Mouse (Mus musculus): ENCODE data around the gene Rogdi. TPM values are rescaled to one million over a fixed set of nuclear protein-coding genes. Genes with fewer than 3 reads are reported as not detected.

Gene Rogdi
- total and polyA plus RNA-seq, 2 experiments from 2014 or later, result 126 to 142 TPM

DNA sequence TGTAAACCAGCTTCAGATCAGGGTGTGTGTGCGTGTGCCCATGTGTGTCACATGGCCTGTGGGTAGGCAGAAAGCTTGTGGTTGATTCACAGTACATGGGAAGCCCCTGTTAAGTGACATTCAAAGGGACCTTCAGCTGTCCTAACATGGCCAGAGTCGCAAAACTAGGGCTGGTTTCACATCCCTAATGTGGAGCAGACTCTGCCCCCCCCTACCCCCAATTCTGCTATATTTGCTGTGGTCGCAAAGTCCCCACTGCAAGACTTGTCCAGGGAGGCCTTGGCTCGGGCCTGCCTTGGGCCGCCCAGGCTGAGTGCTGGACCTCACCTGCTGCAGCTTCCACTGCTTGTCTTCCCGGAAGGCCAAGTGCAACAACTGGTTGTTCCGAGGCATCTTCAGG is 2.1 kb downstream of the Rogdi start:
- Histone ChIP-seq H3K4me3 (ENCODE audit: low read length) (no peak overlapping the region), H3K9me3 (ENCODE audit: low read length) (no peaks in the 10 kb centered on the region), H3K9ac (replicated peaks; ENCODE audit: low read length) (no peak overlapping the region), H3K27me3 (ENCODE audit: insufficient read depth, low read length) (no peaks in the 10 kb centered on the region), H3K4me1 (ENCODE audit: insufficient read depth, low read length) (no peaks in the 10 kb centered on the region), H3K36me3 (ENCODE audit: insufficient read depth, low read length) (peaks cover 15% of the 10 kb centered on the region; the same call in 1 of the 2 replicates), H3K4me2 (ENCODE audit: low read depth, low read length) (no peak overlapping the region), H3K27ac (no peak overlapping the region)
- TF ChIP-seq CTCF (IDR thresholded peaks at IDR 0.05; ENCODE audit: low read depth), result no peak
- WGBS, result 90% methylated on average over 7 of the region's 7 CpGs
- no peak for DNase-seq (ENCODE audit: low spot score)
- no peak for ATAC-seq

DNA sequence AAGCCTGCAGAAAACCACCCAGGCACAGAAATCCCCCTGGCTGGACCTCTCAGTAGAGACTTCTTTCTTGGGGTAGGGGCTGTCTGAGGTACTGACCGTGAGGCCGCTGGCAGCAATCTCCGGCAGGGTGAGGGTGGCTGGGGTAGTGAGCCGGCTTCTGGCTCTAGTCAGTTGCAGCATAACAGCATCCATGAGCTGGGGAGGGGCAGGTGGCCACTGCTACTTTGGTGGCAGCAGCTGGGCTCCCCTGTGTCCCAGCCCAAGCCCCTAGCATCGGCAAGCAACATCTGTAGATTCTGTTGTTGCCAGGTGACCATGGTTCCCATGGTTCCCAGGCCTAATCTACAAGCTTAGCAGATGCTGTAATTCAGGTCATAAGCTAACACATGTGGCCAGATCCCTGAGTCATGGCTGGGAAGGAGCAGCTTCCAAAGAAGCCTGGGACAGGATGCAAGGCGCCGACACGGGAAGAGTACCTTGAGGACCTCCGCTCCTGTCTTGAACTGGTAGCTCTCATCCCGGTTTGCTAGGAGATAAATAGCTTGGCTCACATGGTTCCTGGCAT is 2.9 kb downstream of the Rogdi start:
- H3K27me3 ChIP-seq (ENCODE audit: insufficient read depth, low read length), result no peaks in the 10 kb centered on the region
- H3K36me3 ChIP-seq (ENCODE audit: insufficient read depth, low read length), result peaks cover 7% of the 10 kb centered on the region; the same call in 1 of the 2 replicates
- 83% methylated on average over 10 of the region's 10 CpGs for WGBS
- no peak overlapping the region for H3K9ac ChIP-seq (replicated peaks; ENCODE audit: low read length)
- DNase-seq (ENCODE audit: low spot score) (peak; percentile 12), ATAC-seq (no peak)
- H3K4me1 ChIP-seq (ENCODE audit: insufficient read depth, low read length), result no peaks in the 10 kb centered on the region
- TF ChIP-seq CTCF (IDR thresholded peaks at IDR 0.05; ENCODE audit: low read depth), result no peak
- no peak overlapping the region for H3K4me2 ChIP-seq (ENCODE audit: low read depth, low read length)
- H3K9me3 ChIP-seq (ENCODE audit: low read length), result no peaks in the 10 kb centered on the region
- no peak overlapping the region for H3K4me3 ChIP-seq (ENCODE audit: low read length)
- H3K27ac ChIP-seq, result no peak overlapping the region

DNA sequence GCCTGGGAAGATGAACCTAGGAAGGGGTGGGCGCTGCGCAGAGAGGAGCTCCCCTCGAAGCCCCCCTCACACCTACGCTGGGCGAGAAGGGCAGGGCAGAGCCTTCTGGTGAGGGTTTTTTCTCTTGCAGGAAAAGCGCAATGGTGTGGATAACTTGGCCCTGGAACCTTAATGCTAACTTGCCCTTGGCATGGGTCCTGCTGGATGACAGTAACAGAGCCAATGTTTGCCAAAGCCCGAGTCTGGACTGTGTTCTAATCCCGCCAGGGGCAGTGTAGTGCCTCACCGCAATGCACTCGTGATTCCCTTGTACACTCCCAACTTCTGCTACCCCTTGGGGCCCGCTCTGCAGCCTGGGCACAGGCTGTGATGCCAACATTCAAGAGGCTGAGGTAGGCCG is 5.3 kb downstream of the Rogdi start:
- WGBS, result 82% methylated on average over 12 of the region's 12 CpGs
- DNase-seq (ENCODE audit: low spot score) (no peak), ATAC-seq (no peak)
- TF ChIP-seq CTCF (IDR thresholded peaks at IDR 0.05; ENCODE audit: low read depth), result no peak
- no peak overlapping the region for H3K9ac ChIP-seq (replicated peaks; ENCODE audit: low read length)
- no peaks in the 10 kb centered on the region for H3K27me3 ChIP-seq (ENCODE audit: insufficient read depth, low read length)
- no peak overlapping the region for H3K4me3 ChIP-seq (ENCODE audit: low read length)
- no peaks in the 10 kb centered on the region for H3K36me3 ChIP-seq (ENCODE audit: insufficient read depth, low read length)
- H3K9me3 ChIP-seq (ENCODE audit: low read length), result no peaks in the 10 kb centered on the region
- no peak overlapping the region for H3K4me2 ChIP-seq (ENCODE audit: low read depth, low read length)
- no peaks in the 10 kb centered on the region for H3K4me1 ChIP-seq (ENCODE audit: insufficient read depth, low read length)
- no peak overlapping the region for H3K27ac ChIP-seq

DNA sequence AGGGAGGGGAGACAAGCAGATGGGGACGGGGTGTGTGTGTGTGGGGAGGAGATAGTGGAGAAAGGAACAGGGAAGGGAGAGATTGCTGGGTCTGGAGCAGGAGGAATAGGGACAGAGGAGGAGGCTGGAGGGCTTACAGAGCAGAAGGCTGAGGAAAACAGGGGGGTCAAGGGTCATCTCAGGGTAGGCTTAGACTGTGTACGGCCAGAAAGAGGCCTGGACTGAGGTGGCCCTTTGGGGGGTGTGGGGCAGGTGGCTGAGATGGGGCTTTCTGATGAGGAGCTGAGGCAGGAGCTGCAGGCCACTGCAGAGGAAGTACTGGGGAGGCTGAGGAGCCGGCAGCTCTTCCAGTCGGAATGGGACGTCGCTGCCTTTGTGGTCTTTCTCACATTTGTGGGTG is 5.9 kb downstream of the Rogdi start:
- H3K4me2 ChIP-seq (ENCODE audit: low read depth, low read length), result no peak overlapping the region
- DNase-seq (ENCODE audit: low spot score), result no peak
- no peak overlapping the region for H3K4me3 ChIP-seq (ENCODE audit: low read length)
- TF ChIP-seq CTCF (IDR thresholded peaks at IDR 0.05; ENCODE audit: low read depth), result no peak
- ATAC-seq, result 0 out of 2 replicates have a peak, but pooled peaks have one; percentile 4
- H3K27me3 ChIP-seq (ENCODE audit: insufficient read depth, low read length), result no peaks in the 10 kb centered on the region
- no peaks in the 10 kb centered on the region for H3K4me1 ChIP-seq (ENCODE audit: insufficient read depth, low read length)
- WGBS, result 51% methylated on average over 6 of the region's 6 CpGs
- H3K36me3 ChIP-seq (ENCODE audit: insufficient read depth, low read length), result no peaks in the 10 kb centered on the region
- H3K9ac ChIP-seq (replicated peaks; ENCODE audit: low read length), result no peak overlapping the region
- H3K9me3 ChIP-seq (ENCODE audit: low read length), result no peaks in the 10 kb centered on the region
- H3K27ac ChIP-seq, result no peak overlapping the region

DNA sequence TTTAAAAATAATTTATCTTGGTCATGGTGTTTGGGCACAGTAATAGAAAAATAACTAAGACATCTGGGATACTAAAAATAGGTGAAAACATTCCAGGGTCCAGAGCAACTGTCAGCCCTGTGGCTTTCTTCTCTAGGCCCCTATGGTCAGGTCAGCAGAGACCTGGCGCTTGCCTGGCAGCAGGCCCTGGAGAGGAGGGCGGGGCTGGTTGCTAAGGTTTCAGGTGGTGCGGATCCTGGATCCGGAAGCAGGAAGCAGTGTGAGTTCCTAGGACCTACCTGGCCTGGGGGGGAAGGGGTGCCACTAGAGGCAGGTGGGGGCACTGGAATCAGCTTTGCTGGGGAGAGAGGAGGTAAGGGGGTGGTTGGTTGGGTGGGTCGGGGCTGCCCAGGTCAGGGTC is 6.3 kb downstream of the Rogdi start, which contains the start of gene Smim22:
Gene Smim22 (plus strand): TSS at position 222 of the 400 bp plus-strand sequence.
- H3K4me2 ChIP-seq (ENCODE audit: low read depth, low read length), result no peak within 1 kb of the TSS
- H3K9me3 ChIP-seq (ENCODE audit: low read length), result no peaks in the 10 kb centered on the region
- DNase-seq (ENCODE audit: low spot score) (no peak), ATAC-seq (peak; percentile 21; the same call in 1 of the 2 replicates)
- no peak within 1 kb of the TSS for H3K27ac ChIP-seq
- TF ChIP-seq CTCF (IDR thresholded peaks at IDR 0.05; ENCODE audit: low read depth), result no peak
- 48% methylated on average over 5 of the region's 5 CpGs for WGBS
- H3K4me1 ChIP-seq (ENCODE audit: insufficient read depth, low read length), result no peaks in the 10 kb centered on the region
- no peaks in the 10 kb centered on the region for H3K27me3 ChIP-seq (ENCODE audit: insufficient read depth, low read length)
- H3K4me3 ChIP-seq (ENCODE audit: low read length), result no peak within 1 kb of the TSS
- H3K36me3 ChIP-seq (ENCODE audit: insufficient read depth, low read length), result no peaks in the 10 kb centered on the region
- H3K9ac ChIP-seq (replicated peaks; ENCODE audit: low read length), result no peak within 1 kb of the TSS

DNA sequence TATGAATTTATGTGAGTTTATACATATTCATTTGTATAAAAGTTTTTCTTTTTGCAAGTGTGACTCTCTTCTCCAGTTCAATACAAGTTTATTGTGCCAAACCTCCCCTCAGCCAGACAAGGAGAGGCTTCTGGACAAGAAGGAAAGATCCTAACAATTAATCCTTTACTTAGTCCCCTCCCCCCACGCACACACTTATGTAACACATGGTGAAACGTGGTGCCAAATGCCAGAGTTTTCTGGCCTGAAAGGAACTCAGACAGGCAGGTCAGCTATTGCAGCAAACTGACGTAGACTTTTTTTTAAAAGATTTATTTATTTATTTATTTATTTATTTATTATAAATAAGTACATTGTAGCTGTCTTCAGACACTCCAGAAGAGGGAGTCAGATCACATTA is 12.7 kb downstream of the Rogdi start:
- no peak overlapping the region for H3K9ac ChIP-seq (replicated peaks; ENCODE audit: low read length)
- no peak for ATAC-seq
- H3K4me2 ChIP-seq (ENCODE audit: low read depth, low read length), result no peak overlapping the region
- no peak overlapping the region for H3K4me3 ChIP-seq (ENCODE audit: low read length)
- no peaks in the 10 kb centered on the region for H3K36me3 ChIP-seq (ENCODE audit: insufficient read depth, low read length)
- no peak overlapping the region for H3K27ac ChIP-seq
- DNase-seq (ENCODE audit: low spot score), result no peak
- no peaks in the 10 kb centered on the region for H3K27me3 ChIP-seq (ENCODE audit: insufficient read depth, low read length)
- no peaks in the 10 kb centered on the region for H3K9me3 ChIP-seq (ENCODE audit: low read length)
- H3K4me1 ChIP-seq (ENCODE audit: insufficient read depth, low read length), result no peaks in the 10 kb centered on the region
- no peak for TF ChIP-seq CTCF (IDR thresholded peaks at IDR 0.05; ENCODE audit: low read depth)
- 63% methylated on average over 3 of the region's 3 CpGs for WGBS

DNA sequence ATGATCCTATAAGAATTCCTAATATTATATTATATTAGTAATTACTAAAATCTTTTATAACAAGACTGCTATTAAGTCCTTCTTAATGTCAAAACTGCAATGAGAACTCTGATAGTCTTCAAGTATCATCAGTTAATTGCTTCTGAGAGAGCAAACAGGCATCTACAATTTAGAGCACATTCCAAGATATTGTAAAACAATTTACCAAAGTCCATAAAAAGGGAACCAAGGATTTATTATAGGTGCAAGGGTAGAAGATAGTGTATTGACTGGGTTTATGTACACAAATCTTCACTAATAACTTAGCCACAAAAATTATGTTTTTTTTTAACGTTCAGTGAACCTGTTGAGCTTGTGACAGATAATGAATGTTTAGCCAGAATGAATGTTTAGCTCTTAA is 14.4 kb downstream of the Rogdi start:
- WGBS, result 79% methylated on average over 1 of the region's 1 CpGs
- no peak for ATAC-seq

More for the DNA sequence above, 14.4 kb downstream of the Rogdi start:
- TF ChIP-seq CTCF (IDR thresholded peaks at IDR 0.05; ENCODE audit: low read depth), result no peak
- no peaks in the 10 kb centered on the region for H3K36me3 ChIP-seq (ENCODE audit: insufficient read depth, low read length)
- DNase-seq (ENCODE audit: low spot score), result no peak
- H3K4me2 ChIP-seq (ENCODE audit: low read depth, low read length), result no peak overlapping the region
- no peak overlapping the region for H3K27ac ChIP-seq
- no peak overlapping the region for H3K4me3 ChIP-seq (ENCODE audit: low read length)
- H3K4me1 ChIP-seq (ENCODE audit: insufficient read depth, low read length), result no peaks in the 10 kb centered on the region
- no peaks in the 10 kb centered on the region for H3K9me3 ChIP-seq (ENCODE audit: low read length)
- no peak overlapping the region for H3K9ac ChIP-seq (replicated peaks; ENCODE audit: low read length)
- H3K27me3 ChIP-seq (ENCODE audit: insufficient read depth, low read length), result no peaks in the 10 kb centered on the region

All from hindbrain, postnatal 0 days (tissue).